Mouse (Mus musculus) T-helper 1 cell (primary cell): Measurements from ENCODE around the gene Rtf2.

Experiments
- in situ Hi-C: fragments of 300-600 bp; cut with MboI, MseI; formaldehyde crosslinking; loops from one replicate; pipeline ENCODE4 v1.15.1; 2025; ENCODE audit warnings: high pct_unique_total_duplicates

Rtf2 gene

GRCm38 (mm10) chr2:172439843-172440639, at the start of gene Rtf2:
Gene Rtf2 (plus strand): TSS chr2:172440556.
- in situ Hi-C loops: loop anchor here (5.0 kb wide), 1 partner anchor 58 kb away; no protein-coding TSS in a partner anchor

- in situ Hi-C loops: no loop called here
Measured at GRCm38 (mm10) chr2:172392041-172392521, 48.3 kb upstream of the Rtf2 start.

GRCm38 (mm10) chr2:172393391-172394051, 46.8 kb upstream of the Rtf2 start, which contains the start of gene Cass4:
Gene Cass4 (plus strand): TSS chr2:172393794.
- in situ Hi-C loops: no loop called here

DNA sequence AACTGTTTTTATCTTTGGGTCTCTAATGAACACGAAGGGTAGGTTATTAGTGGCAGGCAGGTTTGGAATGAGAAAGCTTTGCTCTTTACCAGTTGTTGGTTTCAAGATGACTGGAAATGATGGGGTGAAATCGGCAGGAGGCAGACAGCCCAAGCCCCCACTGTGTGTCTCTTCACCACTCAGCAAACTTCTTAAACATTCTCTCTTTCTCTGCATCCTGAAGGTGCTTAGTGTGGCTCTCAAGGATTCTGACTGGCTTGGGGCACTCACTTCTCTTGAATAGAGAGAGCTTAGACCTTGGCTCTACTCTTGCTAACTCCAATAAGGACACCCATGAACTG, 46.3 kb upstream of the Rtf2 start:
- in situ Hi-C loops: no loop called here

DNA sequence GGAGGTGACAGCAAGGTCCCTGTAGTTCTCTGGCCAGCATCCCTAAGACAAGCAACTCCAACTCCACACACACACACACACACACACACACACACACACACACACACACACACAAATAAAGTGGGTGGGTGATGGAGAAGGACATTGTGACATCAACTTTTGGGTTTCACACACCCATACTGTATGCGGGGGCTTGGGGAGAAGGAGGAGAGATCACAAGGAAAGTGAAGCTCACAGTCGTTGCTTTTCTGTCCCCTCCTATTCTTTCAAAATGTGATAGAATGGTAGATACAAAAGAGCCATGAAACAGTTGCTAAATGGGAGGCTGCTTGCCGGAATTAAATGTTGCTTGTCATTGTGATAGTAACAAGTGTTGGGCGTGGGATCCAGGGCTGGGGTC, 45.7 kb upstream of the Rtf2 start:
- in situ Hi-C loops: no loop called here

GRCm38 (mm10) chr2:172395961-172396360, 44.4 kb upstream of the Rtf2 start:
- in situ Hi-C loops: no loop called here

GRCm38 (mm10) chr2:172399901-172400300, 40.5 kb upstream of the Rtf2 start:
- in situ Hi-C loops: no loop called here

GRCm38 (mm10) chr2:172401116-172401825, 39.1 kb upstream of the Rtf2 start:
- in situ Hi-C loops: no loop called here

DNA sequence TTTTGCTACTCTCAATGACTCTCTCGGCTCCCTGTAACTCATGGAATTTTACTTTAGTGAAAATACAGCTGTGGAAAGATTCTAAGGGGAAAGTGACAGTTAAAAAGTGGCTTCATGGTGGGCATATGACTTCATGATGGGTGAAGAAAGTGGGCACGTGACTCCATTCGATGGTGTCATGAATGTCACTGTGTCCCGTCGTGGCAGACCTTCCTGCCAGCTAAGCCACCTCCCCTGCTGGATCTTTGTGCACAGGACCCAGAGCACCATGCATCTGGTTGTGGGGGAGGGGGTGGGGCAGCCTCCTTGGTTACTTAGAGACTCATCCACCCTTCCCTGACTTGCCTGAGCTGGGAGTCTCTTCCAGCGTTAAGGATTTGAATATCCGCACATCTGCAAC, 36.1 kb upstream of the Rtf2 start:
- in situ Hi-C loops: no loop called here

DNA sequence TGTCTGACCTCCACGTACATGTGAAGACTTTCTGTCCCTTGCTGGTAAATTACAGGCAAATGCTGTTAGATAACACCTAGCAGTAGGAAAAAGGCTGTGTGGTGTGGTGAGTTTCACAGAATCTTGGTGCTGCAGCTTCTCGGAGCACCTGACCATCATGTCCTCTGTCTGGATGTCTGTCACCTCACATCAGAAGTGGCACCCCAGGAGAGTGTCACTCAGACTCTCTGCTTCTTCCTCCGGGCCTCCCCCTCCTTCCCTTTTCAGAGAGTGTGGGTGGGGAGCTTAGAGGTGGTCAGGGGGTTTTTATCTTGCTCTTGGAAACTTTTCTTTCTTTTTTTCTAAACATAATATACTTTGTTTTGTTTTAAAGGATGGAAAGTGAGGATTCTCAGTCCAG, 35.3 kb upstream of the Rtf2 start:
- in situ Hi-C loops: no loop called here

DNA sequence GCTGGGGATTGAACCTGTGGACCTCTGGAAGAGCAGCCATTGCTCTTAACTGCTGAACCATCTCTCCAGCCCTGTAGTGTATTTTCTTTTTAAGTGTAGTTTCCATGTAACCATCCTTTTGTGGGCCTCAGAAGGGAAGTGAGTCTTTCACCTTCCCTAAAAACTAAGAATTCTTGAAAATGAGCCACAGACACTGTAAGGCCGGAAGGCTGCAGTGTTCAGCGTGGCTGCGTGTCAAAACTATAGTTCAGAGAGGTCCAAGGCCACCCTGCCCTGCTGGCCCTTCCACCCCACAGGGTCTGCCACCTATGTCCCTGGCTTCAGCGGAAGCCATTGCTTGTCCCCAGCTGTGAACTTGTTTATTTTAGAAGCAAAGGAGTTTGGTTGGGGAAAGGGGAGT, 34.2 kb upstream of the Rtf2 start:
- in situ Hi-C loops: no loop called here

GRCm38 (mm10) chr2:172407499-172407898, 32.9 kb upstream of the Rtf2 start:
- in situ Hi-C loops: no loop called here

- in situ Hi-C loops: no loop called here
Measured at GRCm38 (mm10) chr2:172410686-172411085, 29.7 kb upstream of the Rtf2 start.

DNA sequence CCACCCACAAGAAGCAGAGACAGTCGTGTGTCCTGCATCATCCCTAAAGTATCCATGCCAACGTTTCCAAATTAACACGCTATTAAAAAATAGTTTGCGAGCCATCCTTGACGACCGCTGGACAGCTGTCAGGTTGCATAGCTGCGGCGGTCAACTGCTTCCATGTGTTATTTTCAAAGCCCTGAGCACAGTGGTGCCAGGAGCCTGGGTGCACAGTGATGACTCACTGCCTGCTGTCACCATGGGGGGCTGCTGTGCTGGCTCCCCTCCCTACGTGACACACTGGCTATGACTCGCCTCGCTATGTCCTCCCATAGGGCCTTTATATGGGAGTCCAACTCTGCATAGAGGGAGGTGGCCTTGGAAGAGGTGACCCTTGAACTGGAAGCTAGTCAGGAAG, 29.3 kb upstream of the Rtf2 start:
- in situ Hi-C loops: no loop called here

DNA sequence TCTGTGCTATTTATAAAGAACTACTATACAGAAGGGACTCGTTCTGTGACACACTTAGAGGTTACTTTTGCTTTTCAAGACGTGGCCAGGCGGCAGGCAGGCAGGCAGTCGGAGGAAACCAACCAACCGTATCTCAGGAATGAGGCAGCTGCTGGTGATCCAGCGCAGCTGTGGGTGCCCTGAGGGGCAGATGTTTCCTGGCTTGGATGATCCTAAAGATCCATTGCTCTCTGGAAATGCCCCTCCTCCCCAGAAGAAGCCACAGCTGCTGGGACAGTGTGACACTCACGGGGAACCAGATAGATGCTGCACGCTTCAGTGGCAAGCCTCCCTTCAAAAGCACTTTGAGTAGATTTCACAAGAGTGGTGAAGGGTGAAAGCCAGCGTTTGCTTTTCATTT, 27.9 kb upstream of the Rtf2 start:
- in situ Hi-C loops: no loop called here

GRCm38 (mm10) chr2:172413273-172413672, 27.1 kb upstream of the Rtf2 start:
- in situ Hi-C loops: no loop called here

- in situ Hi-C loops: no loop called here
Measured at GRCm38 (mm10) chr2:172413894-172414293, 26.5 kb upstream of the Rtf2 start.

DNA sequence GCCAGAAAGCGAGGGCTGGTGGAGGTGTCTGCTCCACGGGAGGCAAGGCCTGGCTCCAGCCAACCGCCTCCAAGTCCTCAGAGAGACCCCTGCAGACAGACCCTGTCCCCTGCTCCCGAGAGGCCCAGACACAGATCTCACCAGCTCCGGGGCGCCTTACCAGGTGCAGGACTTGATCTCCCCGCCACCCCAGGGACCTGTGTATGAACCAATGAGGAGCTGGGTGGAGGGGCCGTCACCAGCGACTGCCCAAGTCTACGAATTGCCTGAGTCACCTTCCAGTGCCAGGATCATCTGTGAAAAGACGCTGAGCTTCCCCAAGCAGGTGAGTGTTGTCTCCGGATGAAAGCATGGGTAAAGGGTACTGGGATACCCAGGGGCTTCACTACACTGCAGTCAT, 24.1 kb upstream of the Rtf2 start:
- in situ Hi-C loops: no loop called here

GRCm38 (mm10) chr2:172416876-172417275, 23.5 kb upstream of the Rtf2 start:
- in situ Hi-C loops: no loop called here

- in situ Hi-C loops: no loop called here
Measured at GRCm38 (mm10) chr2:172418208-172418607, 22.1 kb upstream of the Rtf2 start.

DNA sequence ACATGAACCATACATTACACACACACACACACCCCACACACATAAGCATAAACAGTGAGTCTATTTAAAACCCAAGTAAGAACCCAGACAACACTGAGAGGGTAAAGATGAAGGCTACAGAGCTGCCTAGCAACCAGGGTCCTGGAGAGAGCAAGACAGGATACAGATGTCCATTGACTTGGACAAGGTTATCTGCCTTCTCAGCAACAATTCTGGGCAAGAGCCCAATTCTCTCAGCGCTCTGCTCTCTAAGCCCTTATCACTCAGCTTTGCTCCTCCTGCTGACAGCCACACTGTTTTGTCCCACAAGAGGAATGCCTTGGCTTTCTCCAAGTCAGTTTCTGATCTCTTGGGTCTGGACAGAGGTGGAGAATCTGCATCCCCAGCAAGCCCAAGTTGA, 9.7 kb upstream of the Rtf2 start:
- in situ Hi-C loops: no loop called here

GRCm38 (mm10) chr2:172433746-172434145, 6.6 kb upstream of the Rtf2 start:
- in situ Hi-C loops: no loop called here
